Mouse (Mus musculus) spleen, adult 2 months (tissue): ENCODE data around the gene Itprid2. TPM values are rescaled to one million over a fixed set of nuclear protein-coding genes. Genes with fewer than 3 reads are reported as not detected.

Experiments
- DNase-seq, 2 experiments: peaks; one replicate each; pipeline versions ENCODE4 v3.0.0 to v3.0.0-alpha.2; 2012 to 2021; ENCODE audit warnings: low spot score in 2 of 2, low read depth in 1 of 2
- H3K27ac ChIP-seq: fragments of 200-500 bp; 2 replicates; pipeline ENCODE4 v1.5.1; 2012; ENCODE audit warnings: low read length, inconsistent platforms; ENCODE audit not compliant: insufficient read depth
- H3K27me3 ChIP-seq: fragments of 200-500 bp; 2 replicates; pipeline ENCODE4 v1.6.1; 2012; ENCODE audit warnings: mild to moderate bottlenecking, moderate library complexity, low read length, inconsistent platforms; ENCODE audit not compliant: control insufficient read depth, insufficient read depth
- H3K36me3 ChIP-seq: fragments of 200-500 bp; 2 replicates; pipeline ENCODE4 v1.6.1; 2012; ENCODE audit warnings: mild to moderate bottlenecking, low read length, inconsistent platforms; ENCODE audit not compliant: control insufficient read depth, insufficient read depth
- H3K4me1 ChIP-seq: fragments of 200-500 bp; 2 replicates; pipeline ENCODE4 v1.6.1; 2011; ENCODE audit warnings: inconsistent platforms; ENCODE audit not compliant: control insufficient read depth, insufficient read depth, insufficient read length
- H3K4me3 ChIP-seq: fragments of 200-500 bp; 2 replicates; pipeline ENCODE4 v1.5.1; 2011; ENCODE audit warnings: mild to moderate bottlenecking, inconsistent platforms; ENCODE audit not compliant: insufficient read depth, insufficient read length; ENCODE audit errors: extremely low read depth
- CTCF ChIP-seq: fragments of 200-500 bp; IDR thresholded peaks from 2 replicates; pipeline ENCODE4 v1.5.1; 2011; ENCODE audit warnings: mild to moderate bottlenecking, inconsistent platforms; ENCODE audit not compliant: insufficient read depth, insufficient read length, insufficient replicate concordance; ENCODE audit errors: extremely low read depth
- POLR2A ChIP-seq: fragments of 200-500 bp; IDR thresholded peaks from 2 replicates; pipeline ENCODE4 v1.6.1; 2011; ENCODE audit warnings: low read depth, low read length, inconsistent platforms
- WGBS: fragments of 180-500 bp; shearing (Covaris S2); methylation state at CpG from one replicate; pipeline ENCODE4 v1.1.7; 2018; 5-methylcytosine and 5-hydroxymethylcytosine counted together
- polyA plus RNA-seq: library from polyadenylated mRNA; depleted of rRNA; stranded (reverse); fragments of >200 nt; gene quantifications from 2 replicates; pipeline ENCODE4 v1.2.3, GENCODE M21; 2012

Gene Itprid2
- polyA plus RNA-seq, 1 experiment: 5.8 TPM

GRCm38 (mm10) chr2:79683258-79683657 is 48.1 kb downstream of the Itprid2 start:
- no peak for TF ChIP-seq POLR2A
- TF ChIP-seq CTCF: no peak
- H3K27me3 ChIP-seq: no peaks in the 10 kb centered on the region
- 93% methylated on average over 4 of the region's 4 CpGs for WGBS
- H3K36me3 ChIP-seq: no peaks in the 10 kb centered on the region
- no peak overlapping the region for H3K27ac ChIP-seq
- H3K4me1 ChIP-seq: no peaks in the 10 kb centered on the region
- DNase-seq: no peak
- no peak overlapping the region for H3K4me3 ChIP-seq

GRCm38 (mm10) chr2:79690838-79691237 is 55.7 kb downstream of the Itprid2 start:
- no peak for TF ChIP-seq CTCF
- TF ChIP-seq POLR2A: no peak
- DNase-seq: no peak
- H3K27ac ChIP-seq: no peak overlapping the region
- H3K4me1 ChIP-seq: peaks cover under 1% of the 10 kb centered on the region; the same call in 1 of the 2 replicates
- no peak overlapping the region for H3K4me3 ChIP-seq
- no peaks in the 10 kb centered on the region for H3K36me3 ChIP-seq
- WGBS: 56% methylated on average over 3 of the region's 3 CpGs
- H3K27me3 ChIP-seq: no peaks in the 10 kb centered on the region

GRCm38 (mm10) chr2:79695190-79695589 is 60.0 kb downstream of the Itprid2 start:
- no peak for TF ChIP-seq CTCF
- no peak for TF ChIP-seq POLR2A
- H3K36me3 ChIP-seq: no peaks in the 10 kb centered on the region

GRCm38 (mm10) chr2:79695939-79696338 is 60.8 kb downstream of the Itprid2 start:
- Histone ChIP-seq H3K36me3 (no peaks in the 10 kb centered on the region), H3K4me1 (peaks cover 3% of the 10 kb centered on the region; the same call in 1 of the 2 replicates), H3K27ac (no peak overlapping the region), H3K27me3 (no peaks in the 10 kb centered on the region), H3K4me3 (no peak overlapping the region)
- 25% methylated on average over 12 of the region's 12 CpGs for WGBS
- TF ChIP-seq CTCF (no peak), POLR2A (no peak)
- peak; percentile 6 to 28 for DNase-seq

More at GRCm38 (mm10) chr2:79695190-79695589, 60.0 kb downstream of the Itprid2 start:
- Histone ChIP-seq H3K4me3 (no peak overlapping the region), H3K4me1 (peaks cover 3% of the 10 kb centered on the region; the same call in 1 of the 2 replicates), H3K27ac (no peak overlapping the region), H3K27me3 (no peaks in the 10 kb centered on the region)
- DNase-seq: no peak
- 82% methylated on average over 4 of the region's 4 CpGs for WGBS

- Histone ChIP-seq H3K27me3 (no peaks in the 10 kb centered on the region), H3K4me3 (no peak overlapping the region), H3K27ac (0 out of 2 replicates have a peak overlapping the region, but pooled peaks have one; percentile 24), H3K36me3 (no peaks in the 10 kb centered on the region), H3K4me1 (peaks cover 3% of the 10 kb centered on the region; the same call in 1 of the 2 replicates)
- 60% methylated on average over 10 of the region's 10 CpGs for WGBS
- no peak for DNase-seq
- no peak for TF ChIP-seq CTCF
- TF ChIP-seq POLR2A: no peak
These were observed 61.5 kb downstream of the Itprid2 start for GRCm38 (mm10) chr2:79696478-79697230.

- 59% methylated on average over 2 of the region's 2 CpGs for WGBS
- H3K27ac ChIP-seq: no peak overlapping the region
- no peak for TF ChIP-seq POLR2A
- no peak for TF ChIP-seq CTCF
These were observed 63.0 kb downstream of the Itprid2 start for GRCm38 (mm10) chr2:79698166-79698565.

GRCm38 (mm10) chr2:79704773-79705172 is 69.6 kb downstream of the Itprid2 start:
- 88% methylated on average over 2 of the region's 2 CpGs for WGBS
- no peak for DNase-seq

More at GRCm38 (mm10) chr2:79698166-79698565, 63.0 kb downstream of the Itprid2 start:
- no peak for DNase-seq
- Histone ChIP-seq H3K36me3 (no peaks in the 10 kb centered on the region), H3K4me1 (peaks cover 3% of the 10 kb centered on the region; the same call in 1 of the 2 replicates), H3K27me3 (no peaks in the 10 kb centered on the region), H3K4me3 (no peak overlapping the region)

More at GRCm38 (mm10) chr2:79704773-79705172, 69.6 kb downstream of the Itprid2 start:
- TF ChIP-seq CTCF: no peak
- H3K36me3 ChIP-seq: no peaks in the 10 kb centered on the region
- H3K27ac ChIP-seq: no peak overlapping the region
- no peaks in the 10 kb centered on the region for H3K4me1 ChIP-seq
- H3K27me3 ChIP-seq: no peaks in the 10 kb centered on the region
- no peak overlapping the region for H3K4me3 ChIP-seq
